Mouse (Mus musculus) kidney, postnatal 25 days (tissue): Measurements from ENCODE around the gene Olfr32.
"Not testable (repeated sequence)": the region's sequence is repeated elsewhere in the genome, so short reads cannot be mapped to it uniquely, and the experiment has no call there.

Experiments
- DNase-seq, 2 experiments: peaks; one replicate each; pipeline ENCODE4 v3.0.0; 2021; ENCODE audit warnings: mixed read lengths in 2 of 2

Gene Olfr32

GRCm38 (mm10) chr2:90142196-90142595 is at the start of gene Olfr32:
TSS of gene Olfr32 (minus strand) at chr2:90142296.
- DNase-seq, result no peak

- not testable (repeated sequence) for DNase-seq
These were observed 45.0 kb upstream of the Olfr32 start for GRCm38 (mm10) chr2:90187082-90187481.

DNA sequence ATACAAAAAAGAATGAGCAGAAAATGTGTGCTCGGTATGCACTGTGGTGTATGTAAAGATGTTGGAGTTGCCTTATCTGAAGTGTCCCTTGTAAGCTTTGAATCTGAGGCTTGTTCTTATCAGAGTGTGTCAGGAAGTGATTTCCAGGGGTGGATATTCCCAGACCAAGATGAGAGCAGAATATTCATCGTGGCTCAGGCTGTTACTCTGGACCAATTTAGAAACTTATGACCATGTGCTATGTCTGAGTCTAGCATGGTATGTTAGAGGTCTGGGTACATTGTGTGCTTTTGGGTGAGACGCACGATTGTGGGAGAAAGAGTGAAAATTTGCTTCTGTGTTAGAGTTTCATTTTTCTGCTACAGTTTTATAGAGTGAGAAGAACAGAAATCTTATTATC is 44.0 kb upstream of the Olfr32 start:
- not testable (repeated sequence) for DNase-seq

DNA sequence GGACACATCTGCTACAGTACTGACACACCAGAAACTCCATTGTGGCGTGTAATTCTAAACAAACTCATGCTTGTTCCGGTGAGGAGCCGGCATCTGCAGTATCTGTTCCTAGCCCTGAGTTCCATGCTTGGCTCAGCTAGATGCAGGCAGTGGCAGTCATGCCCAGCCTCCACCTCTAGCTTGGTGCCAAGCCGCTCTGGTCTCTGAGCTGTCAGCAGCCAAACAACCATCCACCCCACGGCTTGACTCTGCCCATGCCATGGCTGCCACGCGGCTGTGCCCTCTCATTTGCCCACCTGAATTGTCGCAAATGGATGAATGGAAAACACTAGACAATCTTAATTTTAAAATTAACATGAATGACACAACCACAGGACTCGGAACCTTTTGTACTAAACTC is 11.8 kb upstream of the Olfr32 start:
- peak in 1 of 2 experiments; percentile 34 for DNase-seq

DNA sequence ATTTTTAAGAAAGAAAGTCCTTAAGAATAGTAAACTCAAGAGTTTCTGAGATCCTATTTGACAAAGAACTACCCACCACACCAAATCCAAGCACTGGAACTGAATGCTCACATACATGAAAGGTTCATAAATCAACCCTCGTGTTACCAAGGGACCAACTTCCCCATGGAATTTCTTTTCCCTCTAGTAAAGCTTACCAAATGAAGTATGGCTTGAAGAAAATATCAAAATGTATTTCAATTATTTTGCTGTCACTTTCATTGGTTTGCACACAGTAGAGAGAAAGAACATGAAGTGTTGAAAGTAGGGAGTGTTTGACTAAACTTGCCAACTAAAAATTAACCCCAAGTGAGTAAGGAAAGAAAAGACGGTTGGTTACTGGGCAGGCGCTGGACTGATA is 10.9 kb upstream of the Olfr32 start, which contains the start of gene Olfr1270:
Gene Olfr1270 (minus strand): TSS at position 101 of the 400 bp plus-strand sequence.
- DNase-seq, result no peak

GRCm38 (mm10) chr2:90121312-90121711 is 20.8 kb downstream of the Olfr32 start, which contains the start of gene Olfr1269:
TSS of gene Olfr1269 (minus strand) at chr2:90121412.
- no peak for DNase-seq
